Mouse (Mus musculus): Measurements from ENCODE around the gene Tmx1.

Tmx1 gene

DNA sequence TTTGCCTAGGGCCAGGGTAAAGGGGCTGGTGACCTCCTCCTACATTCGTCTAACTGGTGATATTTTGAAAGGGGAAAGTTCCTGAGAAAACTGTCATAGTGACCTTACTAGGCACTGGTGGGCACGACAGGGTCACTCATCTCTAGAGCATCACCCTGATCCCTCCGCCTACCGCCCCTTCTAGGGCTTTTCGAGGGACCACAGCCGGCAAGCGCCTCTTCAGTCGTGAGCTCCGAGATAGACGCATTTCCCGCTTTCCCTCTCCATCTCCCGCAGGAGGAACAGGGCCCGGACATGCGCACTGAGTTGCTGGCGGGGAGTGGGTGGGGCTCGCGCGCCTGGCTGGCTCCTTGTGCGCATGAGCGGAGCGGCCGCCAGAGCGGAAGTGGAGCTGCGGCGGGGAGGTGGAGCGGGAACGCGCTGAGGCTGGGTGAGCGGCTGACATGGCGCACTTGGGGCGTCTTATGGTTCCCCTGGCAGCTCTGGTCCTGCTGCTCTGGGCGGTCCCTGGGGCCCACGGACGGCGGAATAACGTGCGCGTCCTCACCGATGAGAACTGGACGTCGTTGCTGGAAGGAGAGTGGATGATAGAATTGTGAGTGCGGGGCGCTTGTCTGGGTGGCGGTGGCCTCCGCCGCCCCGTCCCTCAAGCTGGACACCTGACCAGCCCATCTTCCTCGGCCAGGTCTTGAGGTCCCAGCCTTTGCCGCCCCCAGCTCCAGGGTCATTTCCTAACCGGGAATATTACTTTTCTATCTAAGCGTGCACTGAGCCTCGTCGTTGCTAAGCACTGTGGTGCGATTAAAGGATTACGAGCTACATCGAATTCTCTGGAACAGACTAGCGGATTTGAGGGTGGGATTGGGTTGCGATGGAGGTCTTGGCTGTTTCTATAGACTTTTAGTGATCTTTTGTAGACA lies at the start of gene Tmx1:
Tmx1 (plus strand) TSS at position 370 of the 920 bp plus-strand sequence.
- peak; percentile 98 for DNase-seq (ENCODE audit: low spot score)

DNA sequence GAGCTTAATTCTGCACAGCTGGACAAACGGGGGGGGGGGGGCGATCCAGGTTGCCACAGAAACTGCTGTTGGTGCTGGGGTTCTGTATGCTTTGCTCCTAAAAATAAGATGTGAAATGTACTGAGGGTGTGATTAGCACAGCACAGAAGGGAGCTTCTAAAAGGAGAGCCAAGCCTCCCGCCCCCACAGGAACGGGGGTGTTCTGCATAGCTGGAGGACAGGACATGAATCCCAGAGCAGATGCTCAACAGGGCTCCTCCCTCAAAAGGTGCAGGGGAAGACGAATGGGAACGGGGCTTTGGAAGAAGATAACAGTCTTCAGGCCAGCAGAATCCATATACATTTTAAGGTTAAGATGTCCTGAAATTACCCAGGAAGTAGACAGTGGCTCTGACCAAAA lies 48.6 kb upstream of the Tmx1 start:
- peak; percentile 45 for DNase-seq (ENCODE audit: low spot score)

DNA sequence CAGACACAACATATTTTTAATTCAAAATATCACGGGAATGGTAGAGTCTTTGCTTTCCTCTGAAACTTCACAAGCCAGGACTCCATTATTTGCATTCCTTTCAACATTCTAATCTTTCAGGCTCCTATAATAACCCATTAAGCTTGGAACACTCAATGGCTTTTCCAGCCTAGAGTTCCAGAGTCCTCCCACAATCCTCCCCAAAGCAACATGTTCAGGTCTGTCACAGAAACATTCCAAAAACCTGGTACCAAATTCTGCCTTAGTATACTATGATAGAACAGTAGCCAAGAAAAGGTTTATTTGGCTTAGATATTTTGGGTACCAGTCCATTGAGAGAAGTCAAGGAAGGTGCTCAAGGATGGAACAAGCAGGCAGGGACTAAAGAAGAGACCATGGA lies 44.5 kb upstream of the Tmx1 start:
- no peak for DNase-seq (ENCODE audit: low spot score)

DNA sequence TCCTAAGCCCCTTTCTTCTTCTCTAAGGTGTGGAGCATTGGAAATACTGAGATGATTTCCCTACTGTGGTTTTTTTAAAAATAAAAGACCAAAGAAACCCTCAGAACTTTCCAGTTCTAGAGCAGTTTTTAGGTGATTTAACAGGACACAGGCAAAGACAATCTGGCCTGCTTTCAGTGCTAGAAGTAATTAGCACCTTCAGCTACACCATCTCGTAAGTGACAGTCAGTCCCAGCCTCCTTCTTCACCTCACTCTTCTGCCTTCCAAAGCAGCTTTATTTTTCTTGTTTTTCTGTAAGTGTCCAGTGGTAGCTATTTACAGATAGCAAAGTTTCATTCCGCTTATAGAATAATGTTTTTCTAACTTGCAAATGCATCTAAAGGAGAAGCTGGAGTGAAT lies 43.3 kb upstream of the Tmx1 start:
- DNase-seq (ENCODE audit: low spot score), result no peak

DNA sequence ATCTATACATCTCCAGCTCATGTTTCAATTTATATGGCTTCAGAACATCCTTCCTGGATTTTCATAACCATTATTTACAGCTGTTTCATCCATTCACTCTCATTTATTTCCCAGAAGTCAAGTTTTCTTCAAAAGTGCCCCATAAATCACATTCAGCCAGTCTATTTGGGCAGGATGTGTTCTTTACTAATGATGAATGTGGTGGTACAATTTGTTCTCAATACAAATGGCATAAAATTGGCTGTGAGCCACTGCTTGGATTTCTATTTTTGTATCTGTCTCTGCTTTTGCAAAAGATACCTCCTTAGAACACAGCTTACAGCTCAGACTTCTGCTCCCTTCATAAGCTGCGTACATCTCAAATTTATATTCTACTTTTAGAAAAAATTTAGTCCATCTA lies 32.7 kb upstream of the Tmx1 start:
- no peak for DNase-seq (ENCODE audit: low spot score)

DNA sequence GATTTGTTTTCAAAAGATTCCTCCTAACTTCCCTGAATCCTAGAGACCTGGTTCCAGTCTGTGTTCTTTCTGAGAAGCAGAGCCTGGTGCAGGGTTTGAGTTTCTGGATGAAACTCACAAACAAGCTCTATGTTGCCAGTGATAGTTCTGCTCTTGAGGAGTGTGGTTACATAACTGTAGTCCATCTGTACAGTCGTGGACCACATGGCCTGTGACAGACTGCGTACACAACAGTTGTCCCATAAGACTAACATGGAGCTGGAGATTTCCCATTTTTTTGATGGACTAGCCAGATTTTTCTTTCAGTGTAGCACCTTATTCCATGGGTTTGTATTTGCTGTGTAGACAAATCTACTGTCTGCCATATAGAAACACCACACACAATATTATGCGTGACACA lies 31.9 kb upstream of the Tmx1 start:
- DNase-seq (ENCODE audit: low spot score), result no peak

DNA sequence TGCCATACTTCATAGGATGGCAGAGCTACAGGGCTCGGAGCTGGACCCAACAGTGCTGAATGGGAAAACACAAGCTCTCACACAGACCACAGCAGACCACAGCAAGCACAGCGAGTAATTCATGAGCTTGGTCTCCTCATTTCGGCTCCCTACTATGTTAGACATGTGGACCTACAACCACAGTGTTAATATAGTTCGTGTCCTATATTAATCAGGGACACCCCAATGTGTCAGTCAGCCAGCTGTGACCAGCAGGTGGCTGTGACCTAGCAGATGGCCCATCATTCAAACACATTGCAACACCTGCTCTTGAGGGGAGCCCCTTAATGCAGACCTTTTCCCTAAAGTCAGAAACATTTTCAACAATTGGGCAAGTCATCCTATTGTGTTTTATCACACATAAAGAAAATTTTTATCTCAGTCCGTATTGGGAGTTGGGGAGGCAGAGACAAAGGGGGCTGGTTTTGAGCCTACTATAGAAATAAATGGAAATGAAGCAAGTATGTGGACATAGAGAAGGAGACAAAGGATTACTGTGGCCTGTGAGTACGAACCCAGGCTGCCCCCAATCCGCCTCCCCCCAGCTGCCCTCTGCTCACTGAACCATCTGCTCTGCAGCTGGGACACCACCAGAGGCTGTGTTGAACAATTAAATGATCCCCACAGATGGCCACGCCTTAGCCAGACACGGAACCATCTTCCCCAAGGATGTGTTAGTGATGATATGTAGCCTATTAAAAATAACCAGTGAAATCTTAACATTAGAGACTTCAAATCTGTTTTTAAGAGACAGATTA lies 30.4 kb upstream of the Tmx1 start:
- DNase-seq (ENCODE audit: low spot score), result no peak

DNA sequence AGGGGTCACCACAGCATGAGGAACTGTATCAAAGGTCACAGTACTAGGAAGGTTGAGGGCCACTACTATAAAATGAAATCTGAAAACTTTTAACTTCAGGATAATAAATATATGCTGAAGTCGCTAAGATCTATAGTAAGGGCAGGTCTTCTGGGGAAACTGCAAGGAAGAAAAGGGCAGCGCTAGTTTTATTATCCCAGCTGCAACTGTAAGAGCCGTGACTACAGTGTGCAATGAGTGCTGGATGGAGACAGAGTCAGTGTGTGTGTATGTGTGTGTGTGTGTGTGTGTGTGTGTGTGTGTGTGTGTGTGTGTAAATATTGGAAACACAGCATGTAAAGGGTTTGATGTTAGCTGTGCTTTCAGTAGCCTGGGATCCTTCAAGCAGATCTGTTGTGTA lies 25.0 kb upstream of the Tmx1 start:
- DNase-seq (ENCODE audit: low spot score), result no peak

DNA sequence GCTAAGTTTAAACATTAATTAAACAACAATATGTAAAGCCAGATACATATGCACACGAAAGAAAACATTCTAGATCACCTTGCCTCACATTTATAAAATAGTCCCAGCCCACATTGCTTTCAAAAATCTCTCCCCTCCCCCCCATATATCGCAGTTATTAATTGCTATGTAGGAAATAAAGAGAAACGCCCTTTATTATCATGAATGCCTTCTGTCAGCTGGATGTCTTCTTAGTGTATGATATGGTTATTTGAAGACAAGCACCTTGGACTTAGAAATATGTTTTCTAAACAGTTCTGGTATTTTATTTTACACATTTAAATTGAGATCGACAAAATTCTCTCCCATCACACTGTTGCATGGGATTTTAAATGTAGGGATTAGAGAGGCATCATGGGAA lies 23.3 kb upstream of the Tmx1 start:
- no peak for DNase-seq (ENCODE audit: low spot score)

DNA sequence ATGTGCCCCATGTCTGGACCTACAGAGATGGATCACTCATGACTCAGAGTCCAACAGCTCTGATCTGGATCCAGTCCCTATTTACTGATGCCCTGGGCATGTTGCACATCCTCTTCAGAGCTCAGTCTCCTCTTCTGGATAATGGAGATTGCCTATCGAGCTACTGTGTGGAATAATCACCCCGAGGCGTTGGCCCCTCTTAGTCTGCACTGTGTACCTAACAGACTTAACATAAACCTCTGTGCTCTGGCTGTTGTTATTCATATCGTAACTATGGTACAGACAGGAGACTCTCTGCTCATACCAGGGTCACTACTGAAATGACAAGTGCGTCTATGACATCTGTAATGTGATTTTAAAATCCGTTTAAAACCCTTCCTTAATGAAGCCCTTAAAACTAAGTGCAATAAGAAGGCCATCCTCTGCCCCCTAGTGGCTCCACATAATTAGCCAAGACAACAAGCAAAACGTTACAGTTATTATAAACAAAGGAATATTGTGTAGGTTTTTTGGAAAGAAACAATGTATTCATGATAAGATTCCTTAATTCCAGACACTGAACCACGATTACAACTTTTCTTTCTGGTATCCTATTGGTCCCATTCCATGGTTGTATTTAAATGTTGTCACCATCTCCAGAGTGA lies 22.5 kb upstream of the Tmx1 start:
- peak; percentile 72 for DNase-seq (ENCODE audit: low spot score)

DNA sequence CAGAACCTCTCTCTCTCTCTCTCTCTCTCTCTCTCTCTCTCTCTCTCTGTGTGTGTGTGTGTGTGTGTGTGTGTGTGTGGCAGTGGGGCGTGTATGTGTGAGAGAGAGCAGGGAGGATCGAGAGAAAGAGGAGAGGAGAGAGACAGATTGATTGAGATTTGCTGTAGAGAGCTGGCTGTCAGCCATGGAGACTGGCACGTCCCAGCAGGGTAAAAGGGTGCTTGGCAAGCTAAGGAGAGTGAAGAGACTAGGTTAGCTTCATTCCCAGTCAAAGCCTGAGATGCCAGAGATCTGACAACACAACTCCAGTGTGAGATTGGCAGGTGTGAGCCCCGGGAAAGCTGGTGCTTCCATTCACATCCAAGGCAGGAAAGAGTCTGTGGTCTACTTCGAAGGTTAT lies 21.5 kb upstream of the Tmx1 start:
- no peak for DNase-seq (ENCODE audit: low spot score)

DNA sequence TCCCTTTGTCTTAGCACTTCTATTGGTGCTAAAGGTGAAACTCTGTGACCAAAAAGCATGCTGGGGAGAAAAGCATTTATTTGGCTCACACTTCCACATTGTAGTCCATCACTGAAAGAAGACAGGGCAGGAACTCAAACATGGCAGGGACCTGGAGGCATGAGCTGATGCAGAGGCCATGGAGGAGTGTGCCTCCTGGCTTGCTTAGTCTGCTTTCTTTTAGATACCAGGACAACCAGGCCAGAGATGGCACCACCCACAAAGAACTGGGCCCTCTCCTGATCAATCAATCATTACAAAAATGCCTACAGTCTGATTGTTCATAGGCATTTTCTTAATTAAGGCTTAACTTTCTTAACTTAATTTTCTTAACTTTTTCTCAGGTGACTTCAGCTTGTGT lies 2.9 kb upstream of the Tmx1 start:
- DNase-seq (ENCODE audit: low spot score), result no peak

DNA sequence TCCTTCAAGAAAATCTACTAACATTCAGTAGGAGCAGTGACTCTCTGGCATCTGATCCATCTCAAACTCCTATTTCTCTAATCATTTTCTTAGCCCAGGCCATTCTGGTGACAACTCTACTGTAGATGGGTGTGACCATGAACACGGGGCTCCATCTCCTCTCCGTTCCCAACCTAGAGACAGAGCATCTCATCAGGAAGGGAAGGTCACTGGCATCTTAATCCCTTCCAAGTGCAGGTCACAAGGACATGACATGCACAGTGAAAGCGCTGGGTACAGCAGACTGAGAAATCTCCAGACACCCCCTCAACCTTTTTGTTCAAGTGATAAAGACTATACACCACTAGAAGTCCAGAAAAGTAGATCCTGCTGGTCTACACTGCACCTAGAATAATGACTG lies 1.4 kb upstream of the Tmx1 start:
- no peak for DNase-seq (ENCODE audit: low spot score)

DNA sequence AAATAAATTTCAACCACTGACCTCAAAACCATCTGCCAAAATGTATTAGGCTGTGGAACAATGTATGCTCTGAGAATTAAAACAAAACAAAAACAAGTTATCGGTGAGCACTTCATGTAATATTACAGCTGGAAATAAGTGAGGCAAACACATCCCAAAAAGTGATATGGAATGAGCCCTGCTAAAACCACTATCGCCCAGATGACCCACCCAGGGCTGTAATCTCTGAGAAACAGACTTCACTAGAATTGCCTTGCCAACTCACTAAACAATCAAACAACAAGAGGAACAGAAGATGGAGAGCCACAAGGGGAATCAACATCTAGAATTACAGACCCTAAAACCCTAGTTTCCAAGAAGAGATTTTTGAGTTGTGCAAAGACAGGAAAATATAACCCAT lies 752 bp upstream of the Tmx1 start:
- no peak for DNase-seq (ENCODE audit: low spot score)

DNA sequence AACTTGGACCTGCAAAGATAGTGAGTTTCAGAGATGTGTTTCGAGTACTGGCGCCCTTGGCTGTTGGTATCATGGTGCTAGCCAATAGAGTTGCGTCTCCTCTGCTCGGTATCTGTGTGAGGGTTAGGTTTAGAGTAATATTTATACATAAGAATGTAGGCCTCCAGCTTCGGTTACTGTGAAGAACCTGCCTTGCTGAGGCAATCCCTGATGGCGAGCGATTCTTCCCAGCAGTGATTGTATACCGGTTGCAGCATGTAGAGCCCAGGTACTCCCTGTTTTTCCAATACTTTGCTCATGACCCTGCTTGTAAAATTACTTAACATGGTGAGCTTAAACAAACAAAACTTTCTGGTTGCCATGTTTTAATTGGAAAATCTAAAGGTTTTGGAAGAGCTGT lies 2.3 kb downstream of the Tmx1 start:
- DNase-seq (ENCODE audit: low spot score), result no peak

DNA sequence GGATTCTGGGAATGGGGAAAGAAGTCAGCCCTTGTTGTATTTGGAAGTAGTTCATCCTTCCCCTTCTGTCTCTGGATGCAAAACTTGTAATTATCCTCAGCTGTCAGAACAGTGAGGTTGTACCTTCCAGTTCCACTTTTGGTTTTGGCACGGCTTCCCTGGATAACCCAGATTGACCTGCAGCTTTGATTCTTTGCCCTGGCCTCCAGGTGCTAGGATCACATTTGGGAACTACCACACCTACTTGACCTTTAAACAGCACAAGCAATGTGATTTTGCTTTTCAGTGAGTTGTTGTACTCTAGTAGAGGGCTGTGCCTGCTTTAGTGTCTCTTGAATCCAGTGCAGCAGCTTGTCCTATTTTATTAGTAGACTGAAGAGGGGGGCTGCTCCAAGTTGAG lies 6.7 kb downstream of the Tmx1 start:
- DNase-seq (ENCODE audit: low spot score), result no peak

DNA sequence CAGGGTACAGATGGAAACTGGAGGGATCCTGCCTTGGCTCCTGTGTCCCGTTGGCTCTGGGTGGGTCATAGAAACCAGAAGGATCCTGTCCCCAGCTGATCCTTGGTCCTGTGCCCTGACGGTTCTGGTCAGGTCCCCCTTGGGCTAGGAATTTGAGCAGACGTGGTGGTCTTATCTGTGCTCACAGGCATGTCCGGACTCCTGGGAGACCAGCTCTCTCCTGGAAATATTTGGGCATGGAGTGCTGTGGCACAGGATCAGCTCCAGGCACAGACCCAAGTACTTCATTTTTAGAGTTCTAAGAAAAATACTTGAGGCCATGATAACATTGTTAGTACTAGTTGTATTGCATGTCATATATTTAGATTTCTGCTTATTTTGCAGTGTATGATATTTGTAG lies 11.1 kb downstream of the Tmx1 start:
- no peak for DNase-seq (ENCODE audit: low spot score)

DNA sequence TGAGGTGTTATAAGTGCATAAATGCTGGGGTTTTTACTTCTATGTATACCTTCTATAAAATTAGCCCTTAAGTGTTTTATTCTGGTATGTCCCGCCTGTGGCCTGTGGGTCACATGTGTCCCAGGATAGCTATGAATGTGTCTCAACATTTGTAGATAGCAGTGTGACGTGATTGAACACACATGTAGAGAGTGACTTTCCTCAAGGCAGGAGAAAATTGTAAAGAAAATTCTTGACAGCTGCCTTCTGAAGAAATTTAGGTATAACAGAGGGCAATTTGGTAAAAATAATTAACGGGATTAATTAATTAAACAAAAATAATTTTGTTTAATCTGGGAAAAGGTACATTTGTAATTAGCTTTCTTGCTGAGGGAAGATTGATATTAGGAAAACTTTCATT lies 22.4 kb downstream of the Tmx1 start:
- no peak for DNase-seq (ENCODE audit: low spot score)

DNA sequence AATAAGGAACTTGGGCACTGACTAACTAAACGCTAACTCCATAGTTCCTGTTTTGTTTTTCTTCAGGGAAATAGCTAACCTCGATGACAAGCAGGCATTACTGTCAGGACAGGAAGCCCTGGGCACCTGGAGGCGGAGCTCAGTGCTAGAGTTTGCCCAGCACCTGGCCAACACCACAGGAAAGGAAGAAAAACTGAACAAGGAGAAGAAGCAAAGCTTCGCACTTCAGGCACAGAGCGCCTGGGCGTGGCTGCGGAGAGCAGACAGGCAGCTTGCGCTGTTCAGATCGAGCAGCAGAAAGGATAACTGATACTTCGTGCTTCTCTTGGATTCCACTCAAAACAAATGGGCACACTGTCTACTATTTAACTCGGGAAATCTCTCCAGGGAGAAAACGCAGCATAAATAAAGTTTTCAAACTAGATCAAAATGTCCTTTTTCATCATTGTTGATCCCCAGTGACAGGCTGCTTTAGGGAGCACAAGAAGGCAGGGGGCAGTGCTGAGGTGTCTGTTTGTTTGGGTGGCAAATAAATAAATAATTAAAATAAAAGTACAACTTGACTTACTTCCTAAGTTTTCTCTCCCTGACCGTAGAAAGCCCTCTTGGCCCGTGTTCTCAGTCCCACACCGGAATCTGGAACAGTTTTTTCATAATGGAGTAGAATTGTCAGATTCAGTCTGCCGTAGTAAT lies 24.1 kb downstream of the Tmx1 start:
- no peak for DNase-seq (ENCODE audit: low spot score)

DNA sequence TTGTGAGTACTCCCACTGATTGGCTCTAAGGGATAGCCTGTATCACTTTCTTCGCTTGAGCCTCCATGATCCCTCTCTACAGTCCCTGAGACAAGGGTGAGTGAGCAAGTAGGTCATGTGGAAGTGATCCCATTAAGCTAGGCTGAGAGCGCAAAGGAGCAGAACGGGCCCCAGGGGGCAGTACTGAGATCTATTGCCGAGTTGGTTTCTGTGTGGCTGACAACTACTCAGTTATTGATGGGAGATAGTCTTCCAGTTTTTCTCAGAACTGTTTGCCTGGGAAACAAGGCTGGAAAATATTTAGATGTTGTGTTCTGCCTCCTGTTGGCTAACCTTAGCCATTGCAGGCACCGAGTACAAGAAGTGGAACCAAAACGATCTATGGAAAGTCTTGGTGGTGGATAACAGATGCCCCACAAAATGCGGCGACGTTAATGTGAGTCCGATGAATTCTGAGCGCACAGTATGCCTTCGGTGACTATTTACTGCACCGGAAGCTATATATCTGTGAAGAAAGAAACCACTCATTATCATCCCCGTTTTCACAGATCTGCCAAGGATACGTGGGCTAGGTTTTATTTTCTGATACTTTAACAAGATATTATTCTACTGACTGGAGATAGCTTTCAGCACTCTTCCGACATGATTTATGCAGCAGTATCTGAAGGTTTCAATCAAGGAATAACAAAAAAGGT lies 24.8 kb downstream of the Tmx1 start:
- peak; percentile 55 for DNase-seq (ENCODE audit: low spot score)

DNA sequence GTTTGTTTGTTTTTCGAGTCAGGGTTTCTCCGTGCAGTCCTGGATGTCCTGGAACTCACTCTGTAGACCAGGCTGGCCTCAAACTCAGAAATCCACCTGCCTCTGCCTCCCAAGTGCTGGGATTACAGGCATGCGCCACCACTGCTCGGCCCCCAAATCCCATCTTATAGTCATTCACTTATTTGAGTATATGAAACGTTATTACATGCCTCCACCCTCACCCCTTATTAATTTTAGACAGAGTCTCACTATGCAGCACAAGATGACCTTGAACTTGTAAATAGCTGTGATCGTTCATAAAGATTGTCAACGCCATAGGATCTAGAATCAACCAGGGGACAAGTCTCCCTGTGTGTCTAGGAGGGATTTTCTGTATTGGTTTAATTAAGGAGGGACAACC lies 33.1 kb downstream of the Tmx1 start:
- no peak for DNase-seq (ENCODE audit: low spot score)
